Mouse (Mus musculus) ES-CJ7 (cell line): Measurements from ENCODE around the gene Clmn.
"Not testable (repeated sequence)": the region's sequence is repeated elsewhere in the genome, so short reads cannot be mapped to it uniquely, and the experiment has no call there.

Experiments used
- DNase-seq: peaks from one replicate; pipeline ENCODE4 v3.0.0; 2011; ENCODE audit warnings: low read depth, low spot score

Gene Clmn

DNA sequence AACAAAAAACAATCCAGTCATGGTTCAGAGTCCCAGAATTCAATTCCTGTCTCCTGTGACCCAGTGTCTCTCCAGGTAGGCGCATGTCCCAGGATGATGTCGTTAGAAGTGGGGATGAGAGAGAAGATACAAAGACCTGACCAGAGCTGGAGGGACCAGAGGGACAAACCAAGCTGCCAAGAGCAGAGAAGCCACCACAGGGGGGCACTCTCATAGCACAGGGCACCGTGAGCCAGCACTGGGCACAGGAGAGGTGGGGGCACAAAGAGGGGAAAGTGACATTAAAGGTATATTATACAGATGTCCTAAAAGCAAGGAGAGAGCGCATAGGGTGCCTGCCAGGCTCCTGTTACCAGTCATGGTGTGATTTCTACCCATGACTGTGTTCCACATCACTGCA, 25.9 kb downstream of the Clmn start:
- no peak for DNase-seq

DNA sequence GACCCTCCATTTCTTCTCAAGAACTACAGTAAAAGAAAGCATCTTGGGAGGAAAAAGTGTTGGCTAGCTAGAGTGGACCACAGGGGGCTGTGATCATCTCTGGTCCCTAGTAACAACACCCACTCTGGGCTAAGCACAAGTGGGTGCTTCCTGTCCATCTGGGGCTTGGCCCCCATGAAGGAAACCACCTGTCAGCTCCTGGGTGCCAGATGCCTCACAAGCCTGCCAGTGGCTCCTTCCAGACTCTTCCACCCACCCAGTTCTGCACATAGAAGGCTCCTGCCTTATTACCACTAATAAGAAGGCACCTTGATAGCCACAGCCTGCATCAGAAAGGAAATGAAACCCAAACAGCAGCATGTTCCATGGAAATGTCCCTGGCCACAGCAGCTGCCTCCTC, 26.4 kb downstream of the Clmn start:
- DNase-seq, result no peak

DNA sequence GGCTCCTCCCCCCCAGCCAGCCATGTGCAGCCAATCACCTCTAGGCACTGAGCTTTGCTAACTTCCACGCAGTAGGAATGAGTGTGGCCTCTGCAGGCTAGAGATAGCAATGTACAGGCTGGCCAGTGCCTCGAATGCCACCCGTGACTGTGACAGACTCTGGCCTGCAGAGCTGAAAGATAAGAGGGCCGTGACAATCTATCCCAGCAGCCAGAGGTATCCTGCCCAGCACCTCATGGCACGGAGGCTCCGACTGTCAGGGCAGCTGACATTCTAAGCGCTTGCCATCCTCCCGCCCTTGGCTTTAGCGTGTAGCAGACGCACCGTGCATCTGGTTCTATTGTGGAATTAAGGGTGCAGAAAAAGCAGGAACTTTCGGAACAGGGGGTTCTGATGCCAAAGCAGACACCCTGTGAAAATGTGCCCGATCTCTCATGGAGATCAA, 26.9 kb downstream of the Clmn start:
- no peak for DNase-seq

DNA sequence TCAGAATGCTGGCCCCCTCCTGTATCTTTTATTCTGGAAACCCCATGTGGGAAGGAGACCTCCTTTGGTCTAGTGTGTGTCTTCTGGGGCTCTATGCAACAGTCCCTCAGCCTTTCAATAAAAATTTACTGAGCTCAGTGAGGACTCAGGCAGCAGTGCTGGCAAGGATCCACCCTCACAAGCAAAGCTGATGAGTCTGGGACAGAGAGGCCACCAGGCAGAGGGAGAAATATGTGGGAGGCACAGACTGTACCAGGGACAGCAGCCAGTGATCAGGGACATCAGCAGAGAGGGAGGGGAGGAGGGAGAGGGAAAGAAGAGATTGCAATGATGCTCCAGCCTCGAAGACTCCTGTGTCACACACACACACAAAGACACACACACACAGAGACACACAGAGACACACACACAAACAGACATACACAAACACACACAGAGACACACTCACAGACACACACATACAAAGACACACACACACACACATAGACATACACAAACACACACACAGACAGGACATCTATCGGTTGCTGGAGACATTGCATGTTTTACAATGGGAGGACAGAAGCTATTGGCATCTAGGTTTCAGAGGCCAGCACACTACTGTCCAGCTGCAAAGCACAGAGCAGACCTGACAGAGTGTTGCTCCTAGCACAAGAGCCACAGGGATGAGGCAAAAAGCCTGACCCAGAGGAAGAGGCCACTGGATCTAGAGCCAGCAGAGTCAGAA, 27.6 kb downstream of the Clmn start:
- DNase-seq, result no peak

DNA sequence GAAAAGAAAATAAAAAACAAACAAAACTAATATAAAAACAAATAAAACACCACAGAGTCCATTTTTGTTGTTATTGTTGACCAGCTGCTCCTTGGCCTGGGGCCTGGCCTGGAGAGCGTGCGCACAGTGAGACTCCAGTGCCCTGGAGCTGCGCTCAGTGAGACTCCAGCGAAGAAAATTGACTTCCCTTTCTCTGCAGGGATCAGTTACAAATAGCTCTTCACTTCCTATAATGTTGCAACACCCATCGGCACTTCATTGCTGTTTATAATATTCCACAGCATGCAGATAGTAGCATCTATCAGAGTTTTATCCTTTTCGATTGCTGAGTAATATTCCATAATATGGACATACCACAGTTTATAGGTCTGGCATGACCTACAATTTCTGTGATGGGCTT, 28.6 kb downstream of the Clmn start:
- no peak for DNase-seq

DNA sequence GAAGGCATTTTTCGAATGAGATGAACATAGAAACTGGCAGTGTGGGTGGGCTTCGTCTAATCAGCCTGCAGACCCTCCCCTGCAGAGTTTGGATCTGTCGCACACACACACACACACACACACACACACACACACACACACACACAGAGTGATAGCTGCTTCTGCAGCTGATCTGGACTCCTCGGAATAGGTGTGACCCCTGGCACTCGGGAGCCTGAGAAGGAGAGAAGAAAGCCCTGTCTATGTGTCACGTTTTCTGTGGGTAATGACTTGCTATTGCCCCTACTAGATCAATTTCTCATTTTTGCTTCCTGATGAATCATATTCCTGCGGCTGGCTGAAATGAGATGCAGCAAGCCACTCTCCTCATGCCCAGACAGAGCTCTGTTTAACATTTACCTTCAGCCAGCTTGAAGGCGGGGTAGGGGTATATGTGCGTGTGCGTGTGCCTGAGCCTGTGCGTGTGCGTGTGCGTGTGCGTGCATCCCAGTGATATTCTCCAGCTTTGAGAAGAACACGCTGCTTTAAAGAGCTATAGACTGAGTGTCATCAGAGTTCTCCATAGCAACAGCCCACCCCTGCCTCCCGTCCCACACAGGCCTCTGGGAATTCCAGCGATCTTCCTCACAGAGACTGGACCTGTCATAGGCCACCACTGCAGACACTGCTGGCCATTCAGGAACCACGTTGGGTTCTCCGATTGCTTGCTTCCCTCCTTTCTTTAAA, 29.3 kb downstream of the Clmn start:
- DNase-seq, result no peak

DNA sequence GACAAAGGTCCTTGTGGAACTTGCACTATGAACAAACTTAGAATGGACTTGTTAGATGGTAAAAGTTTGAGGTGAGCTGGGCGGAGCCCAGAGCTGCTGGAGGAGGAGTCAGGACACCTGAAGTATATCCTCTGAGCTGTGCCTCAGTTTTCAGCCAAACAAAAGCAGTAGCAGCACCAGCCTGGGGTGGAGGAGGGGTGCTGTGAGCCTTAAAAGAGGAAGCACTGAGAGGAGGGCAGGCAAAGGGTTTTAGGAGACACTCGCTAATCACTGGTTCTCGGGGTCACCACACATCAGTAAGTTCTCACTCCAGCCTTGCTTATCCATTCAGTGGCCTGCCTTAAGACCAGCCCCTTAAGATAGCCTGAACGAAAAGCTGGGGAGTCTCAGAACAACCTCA, 30.1 kb downstream of the Clmn start:
- DNase-seq, result no peak

DNA sequence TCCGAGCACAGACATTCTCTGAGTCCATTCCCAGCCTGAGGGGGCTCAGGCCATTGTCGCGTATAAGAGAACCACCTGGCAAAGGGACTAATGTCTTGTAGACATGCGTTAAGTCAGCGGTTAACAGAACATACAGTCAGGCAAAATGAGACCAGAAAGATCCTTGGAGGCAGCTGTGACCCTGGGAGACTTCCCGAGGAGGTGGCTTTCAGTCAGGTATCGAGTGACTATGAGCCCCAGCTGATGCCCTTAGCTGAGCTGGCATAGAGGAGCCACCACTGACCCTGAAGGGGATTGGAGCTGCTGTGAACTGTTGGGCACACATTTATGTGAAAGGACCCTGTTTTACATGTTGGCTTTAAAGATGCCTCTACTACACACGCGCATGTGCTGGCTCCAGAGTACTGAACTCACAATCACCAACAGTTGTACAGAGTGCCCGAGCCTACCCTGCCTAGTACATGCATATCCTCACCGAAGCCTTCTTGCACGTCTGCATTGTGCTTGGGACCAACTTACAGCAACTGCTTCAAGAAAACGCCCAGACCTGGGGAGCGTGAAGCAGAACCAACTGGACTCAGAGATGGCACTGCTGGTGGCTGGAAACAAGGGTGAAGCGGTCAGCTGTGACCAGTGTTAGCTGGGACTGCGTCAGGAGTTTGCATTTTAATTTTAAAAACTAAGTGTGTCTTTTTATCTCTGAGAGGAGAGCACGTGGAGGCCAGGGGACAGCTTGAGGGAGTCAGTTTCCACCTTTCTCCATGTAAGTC, 34.0 kb downstream of the Clmn start:
- DNase-seq, result no peak

DNA sequence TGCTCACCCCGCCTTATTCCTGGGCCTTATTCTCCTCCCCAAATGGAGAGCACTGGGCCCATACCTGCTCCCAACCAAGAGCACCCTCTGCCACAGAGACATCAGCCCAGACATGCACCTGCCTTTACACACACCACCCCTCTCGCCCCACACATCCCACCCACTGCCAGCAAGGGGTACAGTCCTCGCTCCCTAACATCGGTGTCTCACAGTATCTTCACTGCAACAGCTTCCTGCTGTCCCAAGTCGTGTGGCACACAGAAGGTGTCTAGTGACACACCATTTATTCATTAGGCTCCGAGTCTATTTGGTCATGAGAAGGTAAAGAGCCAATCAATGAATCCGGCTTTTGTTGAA, 34.6 kb downstream of the Clmn start:
- DNase-seq, result peak; percentile 22

DNA sequence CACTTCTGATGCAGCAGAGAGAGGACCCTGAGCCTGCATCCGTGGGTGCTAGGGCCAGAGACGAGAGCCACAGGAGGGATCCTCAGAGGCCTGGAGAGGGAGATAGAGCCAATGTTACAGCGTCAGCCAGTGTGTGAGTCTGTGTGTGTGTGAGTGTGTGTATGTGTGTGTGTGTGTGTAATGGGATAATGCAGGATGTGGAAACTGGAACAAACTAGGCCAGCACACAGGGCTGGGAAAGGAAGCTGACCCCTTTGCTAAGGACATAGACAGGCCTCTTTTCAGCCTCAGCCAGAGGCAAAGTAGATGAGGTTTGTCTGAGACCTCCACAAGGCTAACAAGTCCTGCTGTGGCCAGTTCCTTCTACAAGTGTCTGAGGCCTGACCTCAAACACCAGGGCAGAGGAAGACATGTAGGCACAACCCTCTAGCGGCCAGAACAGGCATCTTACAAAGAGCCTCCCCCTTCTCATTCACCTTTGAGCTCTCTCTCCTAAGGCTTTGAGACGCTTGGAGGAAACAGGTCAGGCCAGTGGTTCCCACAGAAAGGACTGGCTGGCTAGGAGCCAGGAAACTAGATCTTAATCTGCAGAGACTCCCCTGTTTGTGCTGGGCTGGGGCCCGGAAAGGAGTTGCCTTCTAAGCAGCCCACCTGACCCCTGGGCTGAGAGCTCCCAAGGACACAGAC, 35.1 kb downstream of the Clmn start:
- DNase-seq, result peak; percentile 38

DNA sequence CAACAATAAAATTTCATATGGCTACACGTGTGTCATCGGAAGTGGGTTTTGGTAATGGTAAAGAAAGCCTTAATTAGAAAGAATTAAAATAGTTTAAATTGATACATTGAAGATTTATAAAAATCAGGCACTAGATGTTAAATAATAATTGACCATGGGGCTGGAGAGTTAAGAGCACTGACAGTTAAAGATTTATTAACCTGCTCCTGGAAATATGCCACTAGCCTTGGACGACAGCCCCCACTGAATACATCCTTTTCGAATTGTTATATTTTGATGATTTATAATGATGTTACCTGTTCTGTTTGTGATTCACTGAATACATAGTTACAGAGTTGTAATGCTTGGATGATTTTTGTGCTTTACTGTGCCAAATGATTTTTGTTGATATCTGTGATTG, 35.9 kb downstream of the Clmn start:
- DNase-seq, result not testable (repeated sequence)

DNA sequence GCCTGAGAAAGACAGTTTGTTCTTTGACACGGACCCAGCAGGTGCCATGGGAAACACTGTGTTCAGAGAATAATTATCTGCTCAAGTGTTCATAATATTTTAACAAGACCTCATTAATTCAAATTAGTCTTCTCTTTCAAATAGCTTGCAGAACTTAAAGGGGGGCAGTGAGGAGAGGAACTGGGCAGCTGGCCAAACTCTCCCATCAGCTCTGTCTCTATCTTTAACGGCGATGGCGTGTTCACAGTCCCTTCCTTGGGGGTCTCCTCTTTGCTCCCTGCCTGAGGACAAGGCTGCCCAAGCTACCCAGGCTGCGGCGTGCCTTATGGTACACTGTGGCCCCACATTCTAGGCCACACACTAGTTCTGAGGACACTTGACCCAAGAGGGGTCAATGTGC, 37.2 kb downstream of the Clmn start:
- no peak for DNase-seq

DNA sequence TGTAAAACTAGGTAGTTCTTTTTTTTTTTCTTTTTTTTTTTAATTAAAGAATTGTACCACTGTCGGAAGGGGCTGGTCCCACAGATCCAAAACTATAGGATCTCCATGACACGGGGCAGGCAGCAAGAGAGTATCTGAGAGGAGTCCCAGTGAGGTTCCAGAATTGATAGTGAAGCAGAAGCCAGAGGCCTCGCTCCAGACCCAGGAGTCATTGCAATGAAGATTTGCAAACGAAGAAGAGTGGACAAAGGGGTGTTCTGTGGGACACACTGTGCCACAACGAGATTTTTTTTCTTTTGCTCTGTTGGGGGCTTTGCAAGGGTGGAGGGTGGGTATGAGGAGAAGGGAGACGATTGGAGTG, 40.0 kb downstream of the Clmn start:
- DNase-seq, result no peak

DNA sequence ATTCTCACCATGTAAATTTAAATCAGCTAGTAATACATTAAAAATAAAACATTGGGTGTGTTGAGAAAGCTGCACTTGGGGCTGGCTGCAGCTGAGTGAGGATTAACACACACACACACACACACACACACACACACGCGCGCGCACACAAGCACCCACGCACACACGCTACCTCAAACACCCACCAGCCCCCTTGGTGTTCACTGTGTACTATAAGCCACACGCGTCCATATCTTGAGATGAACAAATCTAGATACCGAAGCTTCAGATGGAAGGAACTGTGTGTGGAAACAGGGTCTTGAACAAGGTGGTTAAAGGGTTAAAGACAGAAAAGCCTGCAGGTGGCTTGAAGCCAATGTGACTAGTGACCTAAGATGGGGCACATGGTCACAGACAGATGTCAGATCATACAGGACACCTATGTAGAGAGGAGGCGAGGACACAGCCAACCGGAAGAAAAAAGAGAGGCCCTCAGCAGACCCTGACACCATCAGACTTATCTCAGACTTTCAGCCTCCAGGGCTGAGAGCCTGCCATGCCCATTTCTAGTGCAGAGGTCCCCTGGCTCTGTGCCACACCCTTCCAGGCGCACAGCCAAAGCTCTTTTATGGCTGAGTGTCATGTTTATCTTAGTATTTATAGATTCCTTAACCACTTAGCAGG, 40.5 kb downstream of the Clmn start:
- no peak for DNase-seq

DNA sequence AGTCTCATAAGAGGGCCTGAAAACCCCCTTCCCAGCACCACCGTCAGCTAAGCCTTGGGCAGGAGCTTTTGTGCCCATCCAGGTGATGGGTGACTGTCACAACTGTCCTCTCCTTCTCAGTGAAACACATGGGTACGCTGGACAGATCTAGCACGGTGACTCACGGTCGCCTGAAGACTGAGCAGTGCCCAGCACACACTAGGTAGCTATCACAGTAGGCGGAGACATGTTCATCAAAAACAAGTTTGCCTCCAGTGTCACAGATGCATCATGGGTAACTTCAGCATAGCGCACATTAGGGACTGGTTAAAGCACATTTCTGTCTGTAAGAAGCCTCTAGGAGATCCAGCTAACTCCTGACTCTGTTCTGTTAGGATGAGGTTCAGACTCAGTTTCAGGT, 41.2 kb downstream of the Clmn start:
- no peak for DNase-seq

DNA sequence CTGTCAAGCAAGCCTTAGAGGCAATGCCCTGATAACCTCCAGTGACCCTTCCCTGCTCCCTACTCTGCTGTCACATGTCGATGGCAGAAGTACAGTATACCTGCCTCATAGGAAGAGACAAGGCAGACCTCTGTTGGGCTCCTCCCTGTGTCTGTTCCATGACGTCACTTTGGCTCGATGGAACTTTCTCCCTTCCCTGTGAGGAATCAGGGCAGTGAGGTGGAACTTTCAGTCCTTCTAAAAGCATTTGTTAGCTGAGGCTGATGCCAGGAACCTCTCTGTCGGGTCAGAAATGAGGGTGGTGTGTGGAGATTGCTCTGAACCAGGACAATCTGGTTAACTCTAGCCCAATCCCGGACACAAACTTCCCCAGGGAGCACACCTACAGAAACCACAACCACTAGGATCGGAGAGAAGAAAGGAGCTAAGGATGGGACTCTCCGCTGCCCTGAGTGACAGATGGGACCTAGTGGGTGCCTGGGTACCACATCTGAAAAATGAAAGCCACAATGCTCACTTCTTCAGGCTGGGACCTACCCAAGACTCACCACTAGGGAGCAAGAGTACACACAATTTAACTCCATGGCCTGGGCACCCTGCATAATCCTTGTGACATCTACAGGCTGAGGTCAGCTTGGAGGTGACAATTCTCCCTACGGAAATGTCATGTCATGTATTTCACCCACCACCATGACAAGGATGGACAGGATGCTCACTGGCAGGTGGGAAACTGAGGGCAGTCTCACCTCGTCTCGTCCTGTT, 41.9 kb downstream of the Clmn start:
- DNase-seq, result no peak

DNA sequence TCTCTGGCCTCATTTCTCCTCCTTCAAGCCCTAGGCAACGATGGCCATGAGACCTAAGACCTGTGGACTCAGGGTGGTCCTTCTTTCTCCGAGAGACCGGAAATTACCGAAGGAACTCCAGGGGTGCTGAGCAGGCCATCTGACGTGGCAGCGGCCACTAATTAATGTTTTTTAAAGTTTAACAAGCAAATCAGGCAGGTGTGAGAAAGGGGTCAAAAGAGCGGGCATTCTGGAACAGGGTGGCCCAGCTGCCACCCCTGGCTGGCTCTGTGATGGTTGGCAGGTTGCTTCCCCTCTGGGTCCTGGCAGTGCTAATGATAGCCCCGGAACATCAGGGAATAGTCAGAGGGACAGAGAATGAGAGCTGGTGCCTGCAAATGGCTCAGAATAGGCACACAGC, 42.7 kb downstream of the Clmn start:
- no peak for DNase-seq

DNA sequence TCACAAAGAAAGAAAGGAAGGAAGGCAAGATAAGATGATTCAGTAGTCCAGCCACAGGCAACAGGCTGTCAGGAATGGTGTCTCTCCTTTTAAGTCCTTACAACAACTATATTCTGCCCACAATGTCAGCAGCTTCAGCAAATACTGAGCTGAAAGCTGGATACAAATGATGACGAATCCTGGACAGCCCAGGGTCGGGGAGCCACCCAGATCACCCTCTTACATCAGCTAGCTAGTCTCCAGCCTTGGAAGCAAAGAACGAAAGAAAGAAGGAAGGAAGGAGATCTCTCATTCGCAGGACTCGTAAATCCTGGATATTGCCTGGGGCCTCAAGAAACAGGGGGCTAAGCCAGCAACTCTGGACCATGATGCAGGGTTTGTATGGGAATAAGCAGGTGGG, 44.8 kb downstream of the Clmn start:
- no peak for DNase-seq

DNA sequence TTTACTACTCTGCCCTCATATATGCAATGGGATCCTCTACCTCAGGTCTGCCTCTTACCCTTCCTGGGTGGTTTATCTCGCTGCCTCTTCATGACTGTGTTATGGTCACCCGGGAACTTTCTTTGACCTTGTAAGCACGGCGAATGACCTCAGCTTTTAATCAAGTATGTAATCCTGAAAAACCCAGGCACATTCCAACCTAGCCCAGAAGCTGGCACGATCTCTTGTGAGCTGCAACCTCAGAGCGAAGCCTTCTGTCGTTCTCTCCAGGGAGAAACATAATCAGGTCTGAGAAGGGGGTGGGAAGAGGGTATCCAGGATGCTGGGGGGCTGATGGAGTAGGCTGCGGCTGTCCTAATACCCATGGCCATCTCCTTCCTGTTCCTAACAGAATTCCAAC, 45.8 kb downstream of the Clmn start:
- DNase-seq, result no peak

DNA sequence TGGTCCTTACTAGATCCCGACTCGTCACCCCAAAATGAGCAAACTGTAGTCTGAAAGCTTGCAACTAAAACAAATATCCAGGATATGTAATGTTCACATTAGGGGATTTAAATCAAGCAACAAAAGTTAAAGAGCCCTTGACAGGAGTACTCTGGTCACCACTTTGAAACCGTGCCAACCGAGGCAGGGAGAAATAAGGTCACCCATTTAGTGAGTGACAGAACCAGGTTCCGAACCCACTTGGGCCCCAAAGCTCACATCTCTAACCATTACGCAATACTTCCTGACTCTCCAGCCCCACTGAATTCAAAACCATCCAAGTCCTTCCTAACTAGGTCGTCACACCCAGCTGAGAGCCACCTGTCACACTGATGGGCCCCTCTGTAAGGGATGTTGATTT, 46.8 kb downstream of the Clmn start:
- no peak for DNase-seq
